Mouse (Mus musculus) thymus, adult 2 months (tissue): ENCODE data around the gene Hspa2.

Experiments used
- CTCF ChIP-seq: fragments of 200-500 bp; IDR thresholded peaks from 2 replicates; pipeline ENCODE4 v1.5.1; 2012; ENCODE audit warnings: mild to moderate bottlenecking, control low read depth, low read length, moderate library complexity, borderline replicate concordance; ENCODE audit not compliant: control insufficient read depth, poor library complexity, insufficient read depth; ENCODE audit errors: extremely low read depth
- POLR2A ChIP-seq: fragments of 200-500 bp; IDR thresholded peaks from 2 replicates; pipeline ENCODE4 v1.6.1; 2012; ENCODE audit warnings: mild to moderate bottlenecking, low read length, control low read depth, moderate library complexity; ENCODE audit not compliant: control insufficient read depth, poor library complexity, insufficient read depth; ENCODE audit errors: extremely low read depth

DNA sequence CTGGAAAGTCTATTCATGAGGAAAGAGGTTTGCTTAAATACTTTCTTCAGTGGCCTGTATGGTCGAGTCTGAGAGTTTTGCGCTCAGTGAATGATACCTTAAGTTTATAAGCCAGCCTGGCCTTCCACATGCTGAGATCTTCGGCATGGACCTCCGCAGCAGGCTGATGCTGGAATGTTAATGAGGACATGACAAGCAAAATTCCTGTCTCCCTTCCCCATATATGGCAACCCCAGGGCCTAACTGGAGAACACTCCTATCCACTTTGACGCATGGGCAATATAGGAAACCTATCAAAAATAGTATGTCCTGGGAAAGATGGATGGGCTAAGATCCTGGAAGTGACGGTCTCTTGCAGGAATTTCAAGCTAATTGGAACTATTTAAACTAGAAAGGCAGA lies 44.2 kb downstream of the Hspa2 start:
- no peak for TF ChIP-seq CTCF
- no peak for TF ChIP-seq POLR2A
